Mouse (Mus musculus) limb, embryonic 14.5 days (tissue): Measurements from ENCODE around the gene Sh3pxd2a. TPM values are rescaled to one million over a fixed set of nuclear protein-coding genes. Genes with fewer than 3 reads are reported as not detected.

ENCODE experiments used
- ATAC-seq: fragments of 200-750 bp; cut with Nextera tagmentation; 2 replicates; pipeline ENCODE4 v1.8.0; 2017; ENCODE audit warnings: low read depth, moderate number of reproducible peaks, moderate TSS enrichment; ENCODE audit not compliant: low FRiP score
- DNase-seq: peaks from one replicate; pipeline ENCODE4 v3.0.0-alpha.2; 2015; ENCODE audit warnings: low spot score
- H3K27ac ChIP-seq: fragments of 300-500 bp; sonication (generic); replicated peaks from 2 replicates; pipeline ENCODE4 v1.5.1; 2014; ENCODE audit warnings: low read depth, mild to moderate bottlenecking, low read length, moderate library complexity, mixed read lengths
- H3K27me3 ChIP-seq: fragments of 300-500 bp; sonication (generic); 2 replicates; pipeline ENCODE4 v1.6.1; 2014; ENCODE audit warnings: low read length, mixed read lengths; ENCODE audit not compliant: control insufficient read depth, insufficient read depth
- H3K36me3 ChIP-seq: fragments of 300-500 bp; sonication (generic); 2 replicates; pipeline ENCODE4 v1.6.1; 2014; ENCODE audit warnings: mild to moderate bottlenecking, low read length, moderate library complexity, mixed read lengths; ENCODE audit not compliant: control insufficient read depth, insufficient read depth
- H3K4me1 ChIP-seq: fragments of 300-500 bp; sonication (generic); 2 replicates; pipeline ENCODE4 v1.6.1; 2014; ENCODE audit warnings: antibody characterized with exemption, low read length, mixed read lengths; ENCODE audit not compliant: control insufficient read depth, insufficient read depth
- H3K4me2 ChIP-seq: fragments of 300-500 bp; sonication (generic); replicated peaks from 2 replicates; pipeline ENCODE4 v1.6.1; 2014; ENCODE audit warnings: low read depth, mild to moderate bottlenecking, low read length, moderate library complexity; ENCODE audit not compliant: severe bottlenecking
- H3K4me3 ChIP-seq: fragments of 300-500 bp; sonication (generic); replicated peaks from 2 replicates; pipeline ENCODE4 v1.5.1; 2014; ENCODE audit warnings: low read length
- H3K9ac ChIP-seq: fragments of 300-500 bp; sonication (generic); 2 replicates; pipeline ENCODE4 v1.6.1; 2014; ENCODE audit warnings: mild to moderate bottlenecking, low read depth, low read length, moderate library complexity; ENCODE audit not compliant: severe bottlenecking
- H3K9me3 ChIP-seq: fragments of 300-500 bp; sonication (generic); 2 replicates; pipeline ENCODE4 v1.6.1; 2016; ENCODE audit warnings: low read length; ENCODE audit not compliant: control insufficient read depth
- POLR2A ChIP-seq: fragments of 200-500 bp; IDR thresholded peaks from 2 replicates; pipeline ENCODE4 v1.8.0; 2012; ENCODE audit warnings: inconsistent platforms, mild to moderate bottlenecking, moderate library complexity, borderline replicate concordance; ENCODE audit not compliant: insufficient read depth, insufficient read length; ENCODE audit errors: extremely low read depth
- WGBS: fragments of 180-500 bp; shearing (Covaris S2); extraction: QIAGEN DNeasy Blood & Tissue Kit; methylation state at CpG from one replicate; pipeline ENCODE4 v1.1.7; 2014; 5-methylcytosine and 5-hydroxymethylcytosine counted together
- polyA plus RNA-seq, 2 experiments: library from polyadenylated mRNA; depleted of rRNA in 1 of 2; stranded (reverse) in 1 of 2; unstranded in 1 of 2; fragments of >200 nt; fragmentation: Nextera tagmentation in 1 of 2; extraction: Ambion mirVana in 1 of 2; gene quantifications; 2 replicates each; pipeline versions ENCODE4 v1.2.1 to v1.2.3; 2012 to 2014

The Sh3pxd2a gene
- polyA plus RNA-seq, 2 experiments, result 17.1 to 61.7 TPM

- Histone ChIP-seq H3K36me3 (0 out of 2 replicates have a peak, but pooled peaks cover 6% of the 10 kb centered on the region), H3K27me3 (no peaks in the 10 kb centered on the region), H3K9ac (no peak overlapping the region), H3K4me1 (peaks cover 11% of the 10 kb centered on the region; the same call in 1 of the 2 replicates), H3K9me3 (no peaks in the 10 kb centered on the region; the same call in 1 of the 2 replicates), H3K4me2 (no peak overlapping the region), H3K27ac (no peak overlapping the region), H3K4me3 (no peak overlapping the region)
- no peak for TF ChIP-seq POLR2A
- ATAC-seq, result no peak
- WGBS, result 85% methylated on average over 10 of the region's 11 CpGs
- no peak for DNase-seq
Measured at GRCm38 (mm10) chr19:47371521-47371920, 92.7 kb downstream of the Sh3pxd2a start.

GRCm38 (mm10) chr19:47369008-47369407 is 95.2 kb downstream of the Sh3pxd2a start:
- WGBS, result 52% methylated on average over 3 of the region's 3 CpGs
- Histone ChIP-seq H3K4me2 (no peak overlapping the region), H3K27ac (no peak overlapping the region), H3K27me3 (no peaks in the 10 kb centered on the region), H3K4me1 (0 out of 2 replicates have a peak, but pooled peaks cover 11% of the 10 kb centered on the region), H3K4me3 (no peak overlapping the region), H3K9me3 (no peaks in the 10 kb centered on the region; the same call in 1 of the 2 replicates), H3K9ac (no peak overlapping the region), H3K36me3 (0 out of 2 replicates have a peak, but pooled peaks cover 6% of the 10 kb centered on the region)
- ATAC-seq (no peak), DNase-seq (no peak)
- no peak for TF ChIP-seq POLR2A

- no peak overlapping the region for H3K4me3 ChIP-seq
- H3K4me2 ChIP-seq, result no peak overlapping the region
- H3K9me3 ChIP-seq, result no peaks in the 10 kb centered on the region; the same call in 1 of the 2 replicates
- no peak overlapping the region for H3K9ac ChIP-seq
- 0 out of 2 replicates have a peak, but pooled peaks cover 11% of the 10 kb centered on the region for H3K4me1 ChIP-seq
- ATAC-seq (no peak), DNase-seq (no peak)
- no peak overlapping the region for H3K27ac ChIP-seq
- no peak for TF ChIP-seq POLR2A
- peaks cover 6% of the 10 kb centered on the region; the same call in 1 of the 2 replicates for H3K36me3 ChIP-seq
- 80% methylated on average over 12 of the region's 12 CpGs for WGBS
- H3K27me3 ChIP-seq, result no peaks in the 10 kb centered on the region
Measured at GRCm38 (mm10) chr19:47367271-47367879, 96.8 kb downstream of the Sh3pxd2a start.

- H3K9me3 ChIP-seq, result no peaks in the 10 kb centered on the region; the same call in 1 of the 2 replicates
- H3K27me3 ChIP-seq, result no peaks in the 10 kb centered on the region
- no peak overlapping the region for H3K4me3 ChIP-seq
- no peak for DNase-seq
- no peak overlapping the region for H3K4me2 ChIP-seq
- no peak for ATAC-seq
- 86% methylated on average over 8 of the region's 8 CpGs for WGBS
- H3K4me1 ChIP-seq, result 0 out of 2 replicates have a peak, but pooled peaks cover 11% of the 10 kb centered on the region
- no peak for TF ChIP-seq POLR2A
- H3K36me3 ChIP-seq, result peaks cover 6% of the 10 kb centered on the region; the same call in 1 of the 2 replicates
- no peak overlapping the region for H3K9ac ChIP-seq
- H3K27ac ChIP-seq, result no peak overlapping the region
Measured at GRCm38 (mm10) chr19:47366576-47366975, 97.6 kb downstream of the Sh3pxd2a start.

- no peak overlapping the region for H3K4me3 ChIP-seq
- H3K4me2 ChIP-seq, result no peak overlapping the region
- H3K4me1 ChIP-seq, result peaks cover 3% of the 10 kb centered on the region; the same call in 1 of the 2 replicates
- H3K9ac ChIP-seq, result no peak overlapping the region
- H3K9me3 ChIP-seq, result no peaks in the 10 kb centered on the region
- H3K27me3 ChIP-seq, result no peaks in the 10 kb centered on the region
- no peaks in the 10 kb centered on the region; the same call in 1 of the 2 replicates for H3K36me3 ChIP-seq
- 66% methylated on average over 9 of the region's 9 CpGs for WGBS
- DNase-seq, result no peak
- no peak overlapping the region for H3K27ac ChIP-seq
- no peak for TF ChIP-seq POLR2A
- ATAC-seq, result no peak
Measured at GRCm38 (mm10) chr19:47363086-47363668, 101.0 kb downstream of the Sh3pxd2a start.
